Mouse (Mus musculus) cerebellum, adult 11-12 months (tissue): ENCODE data around the gene OR5BS1P.
"Not testable (repeated sequence)": the region's sequence is repeated elsewhere in the genome, so short reads cannot be mapped to it uniquely, and the experiment has no call there.

ENCODE experiments used
- DNase-seq: peaks from one replicate; pipeline ENCODE4 v3.0.0; 2022

Gene OR5BS1P

DNA sequence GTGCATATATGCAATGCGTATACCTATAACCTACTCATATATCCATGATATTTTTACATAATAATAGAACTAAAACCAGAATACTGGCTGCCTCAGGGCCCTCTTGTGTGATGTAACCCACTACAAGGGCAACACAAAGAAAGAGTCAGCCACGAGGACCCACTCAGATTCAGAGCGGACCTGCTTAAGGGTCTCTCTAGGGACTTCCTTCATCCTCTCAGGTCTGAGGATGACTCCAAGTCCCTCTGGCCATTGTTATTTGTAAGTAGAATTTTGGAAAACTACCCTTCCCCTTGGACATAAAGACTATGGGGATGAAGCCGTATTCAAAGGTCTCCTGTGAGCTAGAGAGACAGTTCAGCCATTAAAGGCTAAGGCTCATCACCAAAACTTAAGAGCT, at the start of gene OR5BS1P:
TSS of gene OR5BS1P (plus strand) at position 301 of the 400 bp plus-strand sequence.
- DNase-seq: no peak

DNA sequence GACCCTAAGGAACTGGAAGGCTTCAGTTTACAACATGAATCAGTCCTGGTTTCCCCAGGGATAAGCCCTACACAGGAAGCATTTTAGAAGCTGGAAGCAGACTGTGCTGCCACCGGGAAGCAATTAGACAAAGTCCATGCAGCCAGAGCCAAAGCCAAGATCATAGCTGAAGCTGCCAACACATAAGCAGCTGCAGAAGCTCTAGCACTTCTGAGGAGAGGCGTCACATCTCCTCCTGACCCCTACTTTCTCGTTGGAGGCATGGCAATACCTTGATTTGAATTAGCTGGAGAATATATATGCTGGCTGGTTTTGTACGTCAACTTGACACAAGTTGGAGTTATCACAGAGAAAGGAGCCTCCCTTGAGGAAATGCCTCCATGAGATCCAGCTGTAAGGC, 48.8 kb upstream of the OR5BS1P start:
- DNase-seq: no peak

DNA sequence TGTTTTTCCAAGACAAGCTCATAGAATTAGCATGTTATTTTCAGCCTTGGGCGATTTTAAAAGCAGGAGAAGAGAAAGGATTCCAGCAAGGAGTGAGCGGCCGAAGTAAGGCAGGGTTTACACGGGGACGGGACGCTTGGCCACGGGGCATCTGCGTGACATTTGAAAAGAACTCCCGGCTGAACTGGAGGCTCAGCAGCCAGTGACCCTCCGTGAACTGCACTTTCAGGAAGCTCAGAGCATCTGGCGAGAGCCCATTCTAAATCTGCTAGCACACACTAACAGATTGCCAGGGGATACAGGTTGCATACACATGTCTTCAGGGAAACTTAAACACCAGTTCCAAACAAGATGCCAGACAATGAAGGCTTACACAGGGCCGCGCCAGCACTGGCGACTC, 45.4 kb upstream of the OR5BS1P start:
- DNase-seq: no peak

DNA sequence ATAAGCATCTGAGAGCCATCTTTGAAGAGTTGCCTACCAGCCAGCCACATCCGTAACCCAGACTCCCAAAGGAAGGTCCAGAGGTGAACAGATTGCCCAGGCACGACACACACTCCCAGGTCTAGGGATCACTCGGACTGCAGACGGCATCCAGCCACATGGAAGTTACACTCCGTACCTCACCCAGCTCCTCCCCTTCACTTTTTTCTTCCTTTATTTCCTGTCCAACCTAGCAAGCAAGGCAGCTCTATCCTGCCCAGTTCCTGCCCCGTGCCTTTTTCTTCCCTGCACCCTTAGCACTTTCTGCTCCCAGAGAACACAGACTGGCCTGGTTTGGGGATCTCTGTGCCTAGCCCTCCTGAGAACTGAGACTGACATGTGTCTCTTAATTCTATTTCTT, 44.9 kb upstream of the OR5BS1P start:
- no peak for DNase-seq

DNA sequence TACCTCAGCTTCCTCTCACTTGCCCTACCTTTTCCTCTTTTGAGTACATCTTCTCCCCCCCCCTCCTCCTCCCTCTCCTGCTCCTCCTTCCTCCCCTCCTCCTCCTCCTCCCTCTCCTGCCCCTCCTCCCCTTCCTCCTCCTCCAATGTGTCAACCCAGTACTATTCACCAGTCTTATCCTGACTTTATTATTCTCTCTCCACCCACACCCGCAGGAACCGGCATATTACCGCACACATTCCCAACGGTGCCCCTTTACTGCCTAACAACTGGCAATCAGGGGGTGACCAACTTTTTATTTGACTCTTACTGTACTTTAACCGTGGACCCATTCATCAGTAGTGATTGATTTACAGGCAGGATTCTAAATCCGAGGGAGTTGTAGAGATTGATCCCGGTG, 44.5 kb upstream of the OR5BS1P start:
- no peak for DNase-seq

DNA sequence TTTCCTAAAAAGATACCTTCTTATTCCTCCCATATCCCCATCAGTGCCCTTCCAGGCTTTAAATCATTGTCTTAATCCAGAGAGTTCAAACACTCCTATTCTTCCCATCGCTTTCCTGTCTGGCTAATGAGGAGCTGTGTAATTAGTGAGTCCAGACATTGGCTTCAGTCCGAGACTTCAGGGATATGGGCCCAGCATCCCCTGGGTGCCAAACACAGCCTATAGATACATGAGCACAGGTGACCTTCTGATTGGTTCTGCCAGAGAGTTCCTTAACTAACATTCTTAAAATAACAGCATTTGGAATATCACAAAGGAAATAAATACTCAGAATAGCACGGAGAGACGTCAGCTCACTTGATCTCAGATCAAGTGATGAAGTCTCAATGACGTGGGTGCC, 38.8 kb upstream of the OR5BS1P start, which contains the start of gene Olfr282:
TSS of gene Olfr282 (plus strand) at position 301 of the 400 bp plus-strand sequence.
- DNase-seq: not testable (repeated sequence)

DNA sequence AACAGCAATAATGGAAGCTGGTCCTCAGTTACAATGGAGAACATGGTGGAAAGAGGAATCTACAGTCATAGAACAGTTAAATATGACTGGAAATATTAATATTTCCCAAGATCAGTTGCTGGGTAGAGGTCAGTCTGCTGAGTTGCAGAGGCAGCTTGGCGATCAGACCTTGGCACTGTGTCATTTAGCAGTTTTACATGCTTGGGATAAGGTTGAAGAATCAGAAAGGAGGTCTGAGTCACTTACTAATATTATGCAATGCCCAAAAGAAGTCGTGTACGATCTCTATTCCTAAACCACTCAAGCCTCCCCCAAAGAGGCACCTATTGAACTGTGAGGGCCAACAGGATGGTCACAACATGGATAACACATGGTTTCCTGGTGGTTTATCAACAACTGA, 25.1 kb upstream of the OR5BS1P start:
- no peak for DNase-seq

DNA sequence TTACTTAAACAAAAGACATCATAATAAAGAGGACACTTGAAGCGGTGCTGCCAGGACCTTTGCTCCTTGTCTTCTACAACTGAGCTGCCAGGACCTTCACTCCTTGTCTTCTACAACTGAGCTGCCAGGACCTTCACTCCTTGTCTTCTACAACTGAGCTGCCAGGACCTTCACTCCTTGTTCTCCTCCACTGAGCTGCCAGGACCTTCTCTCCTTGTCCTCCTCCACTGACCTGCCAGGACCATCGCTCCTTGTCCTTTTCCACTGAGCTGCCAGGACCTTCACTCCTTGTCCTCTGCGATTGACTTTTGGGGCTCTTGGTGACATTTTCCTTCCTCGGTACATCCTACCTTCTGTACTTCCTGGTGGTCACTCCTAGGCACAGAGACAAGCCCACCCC, 21.2 kb upstream of the OR5BS1P start:
- peak; percentile 4 for DNase-seq

DNA sequence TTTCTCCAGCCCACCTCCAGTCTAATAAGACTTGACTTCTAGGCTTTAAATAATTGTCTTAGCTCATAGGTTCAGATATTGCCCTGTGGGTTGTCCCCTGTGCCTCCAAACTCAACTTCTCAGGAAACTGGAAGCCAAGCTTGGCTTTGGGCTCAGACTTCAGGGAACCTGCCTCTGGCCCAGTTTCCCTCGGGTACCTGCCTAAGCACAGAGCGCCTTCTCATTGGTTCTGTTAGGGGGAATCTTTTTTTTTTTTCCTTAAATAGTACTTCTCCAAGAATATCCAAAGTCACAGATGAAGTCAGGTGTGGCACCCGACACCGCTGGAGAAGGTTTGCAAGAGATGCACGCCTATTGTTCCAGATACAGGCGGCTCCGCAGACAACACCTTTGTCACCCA, 17.4 kb upstream of the OR5BS1P start, which contains the start of gene Olfr281:
TSS of gene Olfr281 (plus strand) at position 301 of the 400 bp plus-strand sequence.
- DNase-seq: no peak

DNA sequence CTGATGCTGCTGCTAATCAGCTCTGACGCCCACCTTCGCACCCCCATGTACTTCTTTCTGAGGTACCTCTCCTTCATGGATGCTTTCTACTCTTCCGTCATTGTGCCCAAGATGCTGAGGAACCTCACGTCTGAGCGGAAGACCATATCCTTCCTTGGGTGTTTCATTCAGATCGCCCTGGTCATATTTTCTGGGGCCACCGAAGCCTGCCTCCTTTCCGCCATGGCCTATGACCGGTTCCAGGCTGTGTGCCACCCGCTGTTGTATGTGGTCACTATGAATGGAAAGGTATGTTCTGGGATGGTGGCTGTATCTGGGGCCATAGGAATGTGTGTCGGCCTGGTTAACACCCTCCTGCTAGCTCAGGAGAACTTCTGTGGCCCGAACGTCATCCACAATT, 1.8 kb downstream of the OR5BS1P start:
- DNase-seq: no peak

DNA sequence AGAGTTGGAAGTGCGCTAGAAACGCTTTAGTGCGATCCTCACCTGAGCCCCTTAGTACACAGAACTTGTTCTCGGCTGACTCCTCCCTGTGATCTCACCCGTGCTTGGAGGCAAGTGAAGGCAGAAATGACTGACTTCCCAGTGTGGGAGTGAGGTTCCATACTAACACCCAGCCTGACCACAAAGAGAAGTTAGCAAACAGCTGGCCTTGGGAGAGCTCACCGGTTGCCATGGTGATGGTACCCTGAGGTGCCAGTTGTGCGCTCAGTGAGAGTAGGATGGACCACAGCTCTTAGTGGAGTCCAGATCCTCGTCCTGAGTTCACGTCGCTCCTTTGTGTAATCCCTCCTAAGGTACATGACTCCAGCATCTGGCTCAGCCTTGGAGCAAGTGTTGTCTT, 5.3 kb downstream of the OR5BS1P start:
- DNase-seq: no peak

DNA sequence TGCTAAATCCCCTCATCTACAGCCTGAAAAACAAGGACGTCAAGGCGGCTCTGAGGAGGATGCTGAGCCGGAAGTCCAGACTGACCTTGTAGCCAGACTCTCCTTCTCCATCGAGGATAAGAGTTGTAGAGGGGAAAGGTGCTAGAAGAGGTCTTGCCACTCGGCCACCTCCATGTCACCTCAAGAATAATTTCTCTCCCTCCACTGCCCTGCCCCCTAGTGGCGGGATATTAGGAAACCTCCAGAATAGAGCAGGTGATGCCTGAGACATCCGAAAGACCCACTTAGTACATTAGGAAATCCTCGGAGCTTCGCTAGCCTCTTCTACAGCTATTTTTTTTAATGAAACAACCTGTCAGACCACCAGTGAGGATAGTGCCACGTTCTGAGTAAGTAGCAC, 5.7 kb downstream of the OR5BS1P start:
- DNase-seq: peak; percentile 8

DNA sequence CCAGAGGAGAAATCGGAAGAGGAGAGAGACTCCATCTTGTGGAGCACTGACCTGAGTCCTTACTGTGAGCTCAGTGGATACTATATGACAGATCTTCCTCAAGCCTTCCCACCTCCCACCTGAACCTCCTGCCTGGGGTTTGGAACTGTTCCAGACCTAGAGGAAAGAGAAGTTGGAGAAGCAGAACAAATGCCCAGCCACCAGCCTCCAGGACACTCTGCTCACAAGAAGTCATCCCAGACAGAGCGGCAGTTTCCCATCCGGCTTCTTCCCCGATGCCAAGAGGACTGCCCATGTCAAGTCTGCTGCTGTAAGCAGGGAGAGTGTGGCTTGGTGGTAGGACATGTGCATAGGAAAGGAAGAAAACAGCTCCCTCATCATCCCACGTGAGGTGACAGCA, 6.6 kb downstream of the OR5BS1P start:
- DNase-seq: no peak

DNA sequence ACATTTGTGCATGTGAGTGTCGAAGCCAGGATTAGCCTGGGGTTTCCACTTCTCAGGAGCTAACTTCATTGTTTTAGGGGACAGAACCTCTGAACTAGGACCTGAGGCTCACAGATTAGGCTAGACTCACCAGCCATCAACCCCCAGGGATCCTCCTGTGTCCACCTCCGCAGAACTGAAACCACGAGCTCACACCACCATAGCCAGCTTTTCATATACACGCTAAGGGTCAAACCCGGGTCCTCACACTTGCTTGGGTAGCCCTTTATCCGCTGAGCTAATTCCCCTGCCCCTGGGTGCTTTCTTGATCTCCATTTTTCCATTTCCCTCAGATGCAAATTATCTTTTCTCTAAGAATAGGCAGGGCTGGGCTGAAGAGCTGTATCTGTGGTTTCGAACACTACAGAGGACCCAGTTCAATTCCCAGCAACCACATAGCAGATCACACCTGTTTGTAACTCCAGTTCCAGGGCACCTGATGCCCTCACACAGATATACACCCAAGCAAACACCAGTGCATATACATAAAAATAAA, 9.9 kb downstream of the OR5BS1P start:
- no peak for DNase-seq

DNA sequence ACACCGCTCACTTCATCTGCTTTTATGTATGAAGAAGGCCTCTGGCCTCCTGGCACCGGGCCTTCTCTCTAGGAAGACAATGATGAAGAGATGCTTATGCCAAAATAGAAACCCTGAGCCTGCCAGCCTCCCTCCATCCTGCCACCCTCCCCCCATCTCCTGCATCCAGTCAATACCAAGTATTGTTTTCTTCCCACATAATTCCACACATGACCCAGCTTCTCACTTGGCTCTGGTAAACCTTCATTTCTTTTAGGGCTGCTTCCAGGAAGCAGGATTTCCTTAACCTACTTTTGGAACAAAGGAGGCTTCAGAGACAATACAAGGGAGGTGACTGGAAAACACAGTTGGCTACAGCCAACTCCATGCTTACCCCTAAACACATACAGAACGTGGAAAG, 13.0 kb downstream of the OR5BS1P start, which contains the start of gene Lalba:
TSS of gene Lalba (minus strand) at position 21 of the 400 bp plus-strand sequence.
- DNase-seq: no peak

DNA sequence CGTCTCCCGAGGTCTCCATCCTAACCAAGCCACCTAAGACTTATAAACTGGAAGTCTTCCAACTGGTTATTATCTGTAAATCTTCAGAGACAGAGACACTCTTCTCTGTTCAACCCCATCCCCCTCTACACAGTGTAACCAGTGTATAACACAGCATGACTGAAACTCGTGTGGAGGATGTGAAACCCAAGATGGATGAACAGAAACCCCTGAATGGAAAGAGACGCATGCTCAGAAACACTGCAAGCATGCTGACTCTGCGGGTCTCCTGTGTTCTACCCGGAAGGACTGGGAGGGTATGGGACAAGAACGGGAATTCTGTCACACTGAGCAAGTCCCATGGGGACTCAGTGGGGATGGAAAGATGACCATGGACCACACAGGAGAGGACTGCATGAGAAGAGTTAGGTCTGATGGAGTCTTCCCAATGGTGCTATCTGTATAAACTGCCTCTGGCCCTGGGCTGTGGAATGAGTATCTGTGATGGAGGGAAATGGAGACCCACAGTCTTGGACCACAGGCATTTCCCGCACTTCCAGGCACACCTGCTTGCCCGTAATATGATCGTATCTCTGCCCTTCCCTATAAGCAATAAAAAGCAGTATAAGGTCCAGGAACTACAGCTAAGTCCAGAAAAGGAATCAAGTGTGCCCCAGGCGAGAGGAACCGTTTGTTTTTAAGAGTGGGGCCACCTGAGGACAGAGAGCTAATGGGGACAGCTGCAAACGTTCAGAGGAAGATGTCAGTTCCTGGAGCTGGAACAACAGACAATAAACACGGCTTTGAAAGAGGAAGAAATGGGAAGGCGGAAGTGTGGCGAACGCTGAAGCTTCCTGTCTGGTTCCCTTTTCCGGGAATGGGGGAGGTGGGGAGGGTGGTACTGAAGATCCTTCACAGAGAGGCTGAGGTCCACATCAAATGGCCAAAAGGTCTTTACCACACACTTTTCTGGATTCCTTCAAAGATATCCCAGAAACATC, 14.5 kb downstream of the OR5BS1P start:
- DNase-seq: no peak

DNA sequence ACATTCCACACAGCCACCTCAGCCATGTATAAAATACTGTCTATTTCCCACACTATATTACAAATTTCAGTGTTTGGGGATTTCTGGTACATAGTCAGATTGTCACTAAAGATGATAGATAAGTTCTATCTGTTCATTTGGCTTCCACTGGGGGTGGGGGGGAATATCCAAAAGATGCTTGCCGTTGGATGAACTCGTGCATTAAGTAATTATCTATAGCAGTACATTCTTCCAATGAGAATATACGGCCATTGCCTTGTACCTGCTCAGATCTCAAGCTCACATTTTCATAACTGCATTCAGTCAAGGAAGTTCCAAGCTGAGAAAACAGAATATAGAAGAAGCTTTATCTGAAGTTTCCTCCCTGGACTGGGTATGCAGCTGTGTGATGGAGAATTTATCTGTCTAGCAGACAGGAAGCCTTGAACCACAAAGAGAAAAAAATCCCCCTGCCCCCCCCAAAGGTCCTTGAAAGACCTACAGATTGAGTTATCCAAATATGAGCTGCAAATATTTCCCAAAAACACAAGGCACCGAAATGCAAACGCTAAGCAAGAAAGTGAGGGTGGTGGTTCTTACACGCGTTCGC, 16.8 kb downstream of the OR5BS1P start:
- no peak for DNase-seq

DNA sequence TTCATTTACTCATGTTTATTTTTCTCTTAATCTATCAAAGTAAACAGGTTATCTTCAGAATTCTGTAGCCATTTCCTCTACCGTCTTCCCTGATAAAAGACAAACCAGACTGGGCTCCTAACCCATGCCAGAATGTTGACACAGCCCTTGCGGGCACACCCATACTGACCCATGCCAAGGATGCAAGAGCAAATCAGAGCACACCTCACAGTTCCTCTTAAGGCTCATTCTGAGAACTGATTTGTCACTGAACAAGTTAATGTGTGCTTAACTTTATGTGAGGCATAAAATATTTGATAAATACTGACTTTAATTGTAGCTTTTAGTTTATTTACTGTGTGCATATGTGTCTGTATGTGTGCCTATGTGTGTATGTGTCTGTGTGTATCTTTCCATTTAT, 21.6 kb downstream of the OR5BS1P start:
- DNase-seq: no peak

DNA sequence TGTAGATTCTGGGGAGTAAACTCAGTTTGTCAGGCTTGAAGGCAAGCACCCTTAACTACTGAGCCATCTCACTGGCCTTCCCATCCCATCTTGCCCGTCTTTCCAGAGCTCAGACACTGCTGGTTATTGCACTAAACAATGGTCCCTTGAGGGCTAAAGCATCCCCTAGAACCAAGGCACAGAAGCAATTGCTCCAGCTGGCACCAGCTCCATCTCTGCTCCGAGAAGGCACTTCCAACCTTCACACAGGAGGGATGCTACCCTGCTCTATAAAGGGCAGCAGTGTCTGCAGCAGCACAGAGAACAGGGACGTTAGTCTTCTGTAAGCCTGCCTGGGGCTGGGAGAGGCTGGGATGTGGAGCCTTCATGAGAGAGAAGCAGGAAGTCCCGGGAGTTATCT, 22.4 kb downstream of the OR5BS1P start, which contains the start of gene Olfr279:
TSS of gene Olfr279 (plus strand) at position 301 of the 400 bp plus-strand sequence.
- DNase-seq: no peak

DNA sequence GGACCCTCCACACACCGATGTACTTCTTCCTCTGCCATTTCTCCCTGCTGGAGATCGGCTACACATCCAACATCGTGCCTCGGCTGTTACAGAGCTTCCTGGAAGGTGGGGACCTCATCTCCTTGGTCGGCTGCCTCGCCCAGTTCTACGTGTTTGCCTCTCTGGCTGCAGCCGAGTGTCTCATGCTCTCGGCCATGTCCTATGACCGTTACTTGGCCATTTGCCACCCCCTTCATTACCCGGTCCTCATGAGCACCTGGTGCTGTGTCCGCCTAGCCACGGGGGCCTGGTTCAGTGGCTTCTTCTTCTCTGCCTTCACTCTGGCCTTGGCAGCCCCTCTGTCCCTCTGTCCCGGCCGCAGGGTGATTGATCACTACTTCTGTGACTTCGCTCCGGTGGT, 27.9 kb downstream of the OR5BS1P start:
- no peak for DNase-seq

DNA sequence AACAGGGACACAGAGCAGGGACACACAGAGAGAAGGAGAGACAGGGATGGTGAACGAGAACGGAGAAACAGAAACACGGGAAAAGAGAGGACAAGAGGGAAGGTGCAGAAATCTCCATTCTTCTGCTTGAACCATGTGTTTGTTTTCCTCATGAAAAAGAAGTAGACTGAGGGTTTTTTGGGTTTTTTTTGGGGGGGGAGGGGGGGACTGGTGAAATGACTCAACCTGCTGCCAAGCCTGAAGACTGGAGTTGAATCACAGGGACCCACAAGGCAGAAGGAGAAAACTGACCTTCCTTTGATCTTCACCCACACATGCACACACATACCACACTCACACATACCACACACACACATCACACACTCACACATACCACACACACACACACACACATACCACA, 33.6 kb downstream of the OR5BS1P start:
- no peak for DNase-seq

DNA sequence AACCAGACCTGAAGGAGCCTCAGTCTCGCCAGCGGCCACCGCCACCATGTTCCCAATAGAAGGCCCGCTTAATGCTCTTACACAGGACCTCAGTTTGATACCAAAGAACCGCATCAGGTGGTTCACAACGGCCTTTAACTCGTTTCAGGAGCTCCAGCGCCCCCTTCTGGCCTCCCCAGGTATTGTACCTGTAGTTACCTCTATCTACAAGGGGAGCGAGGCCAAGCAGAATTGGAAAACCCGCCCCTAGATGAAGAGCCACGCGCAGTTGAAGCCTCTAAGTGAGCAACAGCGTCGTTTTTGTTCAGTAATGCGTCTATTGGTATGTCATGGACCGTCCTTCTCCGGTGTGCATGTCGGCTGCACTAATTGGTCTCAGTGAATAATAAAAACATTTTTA, 34.8 kb downstream of the OR5BS1P start:
- DNase-seq: no peak

DNA sequence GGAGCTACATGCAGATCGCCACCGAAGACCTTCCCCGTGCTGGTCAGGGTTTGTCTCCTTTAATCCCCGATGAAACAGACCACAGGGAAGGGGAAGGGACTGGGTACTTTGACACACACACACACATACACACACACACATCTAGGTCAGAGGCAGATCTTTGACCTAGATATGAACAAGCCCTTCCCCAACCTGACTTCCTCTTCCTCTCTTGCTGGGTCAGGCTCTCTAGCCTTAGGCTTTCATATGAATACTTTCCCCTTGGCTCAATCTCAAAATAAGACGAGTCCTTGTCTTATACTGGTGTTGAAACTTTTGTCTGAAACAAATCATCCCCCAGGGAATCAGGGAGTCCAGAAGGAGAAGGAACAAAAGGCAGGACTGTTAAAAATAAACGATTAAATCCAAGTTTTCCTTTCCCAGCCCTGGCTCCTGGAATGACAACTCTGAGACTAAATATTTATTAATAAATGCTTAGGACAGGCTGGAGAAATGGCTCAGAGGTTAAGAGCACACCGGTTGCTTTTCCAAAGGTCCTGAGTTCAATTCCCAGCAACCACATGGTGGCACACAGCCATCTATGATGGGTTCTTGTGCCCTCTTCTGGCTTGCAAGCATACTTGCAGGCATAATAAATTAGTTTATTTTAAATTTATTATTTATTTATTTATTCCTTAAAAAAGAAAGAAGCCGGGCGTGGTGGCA, 36.7 kb downstream of the OR5BS1P start:
- DNase-seq: no peak
